Mouse (Mus musculus) 416B (cell line): ENCODE data around the gene Slc9a4.
"Not testable (repeated sequence)": the region's sequence is repeated elsewhere in the genome, so short reads cannot be mapped to it uniquely, and the experiment has no call there.

ENCODE experiments used
- DNase-seq: peaks from one replicate; pipeline ENCODE4 v3.0.0; 2011; ENCODE audit warnings: low read depth

Slc9a4 gene

DNA sequence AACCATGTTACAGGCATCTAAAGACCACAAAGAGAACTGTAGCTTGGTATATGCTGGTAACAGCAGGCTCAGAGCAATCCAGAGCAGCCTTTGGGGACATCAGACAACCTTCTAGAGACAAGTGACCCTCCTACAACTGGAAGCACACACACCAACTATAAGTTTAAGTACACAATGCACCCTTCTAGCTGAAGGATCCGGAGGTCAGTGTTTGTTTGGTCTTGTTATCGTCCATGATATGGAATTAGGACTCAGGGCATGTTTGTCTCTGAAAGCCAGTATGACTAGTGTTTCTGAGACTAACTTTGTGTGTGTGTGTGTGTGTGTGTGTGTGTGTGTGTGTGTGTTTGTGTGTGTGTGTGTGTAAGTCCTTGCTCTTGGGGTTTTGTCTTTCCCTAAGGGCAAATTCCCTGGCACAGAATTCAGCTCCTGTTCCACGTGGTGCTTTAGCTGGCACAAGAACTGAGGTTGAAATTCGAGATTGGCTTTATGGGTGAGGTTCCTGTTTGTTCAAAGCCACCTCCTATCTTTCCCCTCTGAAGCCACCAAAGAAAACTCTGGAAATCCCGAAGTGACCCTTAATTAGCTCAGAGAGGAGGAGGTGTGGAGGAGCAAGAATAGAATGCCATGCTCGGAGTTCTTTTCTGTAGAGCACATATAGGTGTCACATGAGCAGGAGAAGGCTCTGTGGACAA is 71.1 kb downstream of the Slc9a4 start:
- DNase-seq, result no peak

DNA sequence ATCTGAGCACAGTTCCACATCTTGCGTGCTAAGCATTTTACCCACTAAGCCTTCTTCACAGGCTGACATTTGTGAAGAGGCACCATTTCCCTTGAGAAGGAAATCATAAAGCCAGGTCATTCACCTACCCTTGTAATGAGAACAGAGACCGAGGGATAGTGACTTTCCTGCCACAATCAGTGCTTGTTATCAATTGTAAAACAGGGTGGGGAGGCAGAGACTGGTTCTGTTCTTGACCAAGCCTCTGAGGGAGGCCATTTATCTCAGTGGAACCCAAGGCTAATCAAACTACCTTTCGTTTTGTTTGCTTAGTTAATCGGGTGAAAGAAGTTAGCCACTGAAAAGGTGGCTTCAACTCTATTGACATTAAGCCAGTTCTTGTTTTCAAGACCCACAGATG is 77.2 kb downstream of the Slc9a4 start:
- DNase-seq, result no peak

DNA sequence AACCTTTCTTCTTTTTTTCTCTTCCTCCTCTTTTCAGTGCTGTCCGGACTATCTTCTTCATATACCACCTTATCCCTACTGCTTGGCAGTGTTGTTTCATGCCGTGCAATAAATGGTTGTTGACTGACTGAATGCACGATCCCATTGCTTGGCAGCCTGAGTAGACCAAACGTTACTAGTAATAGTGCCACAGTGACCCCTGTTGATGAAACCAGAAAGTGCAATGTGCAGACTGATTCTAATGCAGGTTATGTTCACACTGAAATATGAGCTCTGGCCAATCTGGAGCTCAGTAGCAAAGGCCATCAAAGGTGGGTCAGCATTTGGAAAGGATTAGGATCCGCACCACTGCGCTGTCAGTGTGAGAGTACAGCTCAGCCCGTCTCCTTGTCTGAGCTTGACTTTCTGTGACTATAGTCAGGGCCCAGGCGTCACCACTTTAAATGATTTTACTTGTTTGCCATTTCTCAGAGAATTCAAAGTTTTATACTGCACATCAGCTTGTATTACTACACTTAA is 78.2 kb downstream of the Slc9a4 start:
- peak; percentile 74 for DNase-seq

DNA sequence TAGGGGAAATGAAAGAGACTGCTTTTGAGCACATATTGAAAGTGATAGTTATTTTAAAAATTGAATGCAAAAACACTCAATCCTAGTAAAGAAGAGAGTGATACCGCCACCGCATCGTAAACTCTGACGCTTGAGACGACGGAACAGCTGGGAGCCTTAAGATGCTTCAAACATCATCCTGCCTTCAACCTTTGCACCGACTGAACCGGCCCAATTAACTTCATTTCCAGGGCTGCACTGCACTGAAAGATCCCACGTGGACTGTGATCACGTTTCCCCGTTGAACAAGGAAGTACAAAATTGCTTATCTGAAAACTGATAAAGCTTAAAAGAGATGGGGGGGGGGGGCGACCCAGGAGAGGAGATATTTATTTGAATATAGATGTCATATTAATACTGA is 79.1 kb downstream of the Slc9a4 start:
- no peak for DNase-seq

DNA sequence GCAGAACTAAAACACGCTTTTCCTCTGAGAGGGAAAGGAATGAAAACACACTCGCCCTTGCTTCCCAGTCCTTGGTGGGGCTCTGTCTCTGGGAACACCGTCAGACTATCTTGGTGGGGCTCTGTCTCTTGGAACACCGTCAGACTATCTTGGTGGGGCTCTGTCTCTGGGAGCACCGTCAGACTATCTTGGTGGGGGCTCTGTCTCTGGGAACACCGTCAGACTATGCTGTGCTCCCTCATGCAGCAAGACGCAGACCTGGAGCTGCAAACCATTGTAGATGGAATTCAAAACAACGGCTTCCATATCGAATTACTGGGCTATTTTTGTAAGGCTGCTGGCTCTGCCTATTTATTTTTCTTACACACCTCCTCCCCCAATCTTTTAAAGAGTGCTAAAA is 79.6 kb downstream of the Slc9a4 start:
- DNase-seq, result no peak

DNA sequence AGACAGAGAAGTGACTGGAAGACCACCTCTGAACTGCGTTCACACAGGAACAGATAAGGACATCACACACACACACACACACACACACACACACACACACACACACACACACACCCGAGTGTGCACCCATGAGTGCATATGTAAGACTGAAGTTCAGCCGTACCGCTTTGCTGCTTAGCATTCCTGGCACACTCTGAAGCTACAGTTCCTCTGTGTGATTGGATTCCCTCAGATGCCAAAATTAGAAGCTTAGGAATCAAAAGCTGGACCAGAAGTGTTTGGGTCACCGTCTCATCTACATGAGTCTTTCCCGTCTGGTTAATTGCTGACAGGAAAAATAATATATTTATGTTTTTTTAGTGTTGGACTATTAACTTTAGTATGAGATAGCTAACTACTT is 81.0 kb downstream of the Slc9a4 start:
- DNase-seq, result no peak

DNA sequence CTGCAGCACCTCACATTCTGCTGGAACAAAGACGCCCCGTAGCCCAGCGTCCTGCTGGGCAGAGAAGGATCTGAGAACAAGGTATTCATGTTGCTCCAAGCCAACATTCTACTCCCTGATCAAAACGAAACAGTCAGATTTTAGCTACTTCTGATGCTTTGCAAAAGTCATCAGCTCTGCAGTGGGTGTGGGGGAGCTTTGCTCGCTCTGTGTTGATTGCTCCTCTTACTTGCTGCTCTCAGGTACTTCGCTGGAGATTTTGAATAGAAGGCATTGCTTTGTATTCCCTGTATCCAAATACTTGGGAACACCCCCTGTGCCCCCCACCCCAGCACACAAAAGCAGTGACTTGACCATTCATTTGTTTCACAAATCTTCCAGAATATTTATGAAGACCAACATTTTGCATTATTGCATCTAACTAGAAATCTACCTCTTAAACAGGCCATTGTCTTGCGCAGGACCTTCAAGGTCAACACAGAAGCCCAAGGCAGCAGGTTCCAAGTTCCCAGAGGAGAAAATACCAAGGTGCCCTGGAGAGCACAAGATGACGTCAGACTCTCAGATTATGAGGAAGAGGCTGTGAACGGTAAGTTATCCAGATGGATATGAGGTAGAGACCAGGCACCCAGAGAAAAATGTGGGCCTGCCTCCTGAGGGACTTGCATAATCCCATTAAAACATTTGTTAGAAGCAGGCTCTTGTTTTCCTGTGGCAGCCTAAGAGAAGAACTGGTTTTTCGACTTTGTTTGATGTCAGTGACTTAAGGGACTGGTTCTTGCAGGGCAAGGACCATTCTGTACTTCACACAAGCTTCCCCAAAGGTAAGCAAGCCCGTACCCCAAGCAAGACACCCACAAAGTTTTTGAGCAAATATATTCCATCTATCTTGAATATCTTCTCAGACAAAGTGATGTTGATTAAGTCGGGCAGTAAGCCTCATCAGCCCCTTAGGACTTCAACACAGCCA is 85.8 kb downstream of the Slc9a4 start:
- DNase-seq, result no peak

DNA sequence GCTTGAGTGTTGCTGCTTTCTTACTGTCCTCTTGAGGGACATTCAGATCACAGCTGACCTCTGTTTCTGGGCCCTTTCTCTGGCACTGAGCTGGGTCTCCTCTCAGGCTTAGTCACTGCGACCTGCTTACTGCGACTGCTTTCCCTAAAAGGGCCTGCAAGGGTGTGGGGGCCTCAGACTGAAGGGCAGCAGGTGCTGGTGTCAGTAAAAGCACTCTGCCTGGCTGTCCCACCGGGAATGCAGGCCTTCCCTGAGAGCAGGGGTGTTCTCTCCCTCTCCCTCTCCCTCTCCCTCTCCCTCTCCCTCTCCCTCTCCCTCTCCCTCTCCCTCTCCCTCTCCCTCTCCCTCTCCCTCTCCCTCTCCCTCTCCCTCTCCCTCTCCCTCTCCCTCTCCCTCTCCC is 87.6 kb downstream of the Slc9a4 start:
- not testable (repeated sequence) for DNase-seq

DNA sequence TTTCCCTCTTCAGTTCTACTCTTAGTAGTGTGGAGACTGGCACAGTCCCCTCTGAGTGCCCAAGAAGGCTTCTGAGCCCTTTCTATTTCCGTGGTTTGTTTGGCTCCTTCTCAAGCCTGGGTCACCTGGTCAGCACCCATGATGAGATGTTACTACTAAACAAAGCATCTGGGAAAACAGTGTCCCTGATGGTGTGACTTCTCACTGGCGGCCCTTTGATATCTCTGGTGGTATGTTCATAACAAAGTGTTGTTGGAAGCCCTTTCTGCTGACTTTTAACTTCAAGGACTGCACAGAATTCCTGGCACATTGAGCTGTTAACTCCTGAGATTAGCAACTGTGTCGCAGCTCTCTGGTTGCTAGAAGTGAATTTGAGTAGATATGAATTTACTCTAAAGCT is 90.1 kb downstream of the Slc9a4 start:
- DNase-seq, result no peak

DNA sequence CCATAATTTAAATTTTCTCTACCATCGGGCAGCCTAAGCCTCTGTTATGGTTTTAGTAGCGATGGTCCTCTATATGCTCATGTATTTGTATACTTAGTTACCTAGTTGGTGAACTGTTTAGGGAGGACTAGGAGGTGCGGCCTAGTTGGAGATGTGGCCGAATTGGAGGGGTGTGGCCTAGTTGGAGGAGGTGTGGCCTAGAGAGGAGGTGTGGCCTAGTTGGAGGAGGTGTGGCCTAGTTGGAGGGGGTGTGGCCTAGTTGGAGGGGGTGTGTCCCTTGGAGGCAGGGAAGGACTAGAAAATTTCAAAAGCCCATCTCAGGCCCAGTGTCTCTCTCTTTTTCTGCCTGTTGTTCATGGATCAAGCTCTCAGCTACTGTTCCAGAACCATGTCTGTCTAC is 91.6 kb downstream of the Slc9a4 start:
- DNase-seq, result no peak

DNA sequence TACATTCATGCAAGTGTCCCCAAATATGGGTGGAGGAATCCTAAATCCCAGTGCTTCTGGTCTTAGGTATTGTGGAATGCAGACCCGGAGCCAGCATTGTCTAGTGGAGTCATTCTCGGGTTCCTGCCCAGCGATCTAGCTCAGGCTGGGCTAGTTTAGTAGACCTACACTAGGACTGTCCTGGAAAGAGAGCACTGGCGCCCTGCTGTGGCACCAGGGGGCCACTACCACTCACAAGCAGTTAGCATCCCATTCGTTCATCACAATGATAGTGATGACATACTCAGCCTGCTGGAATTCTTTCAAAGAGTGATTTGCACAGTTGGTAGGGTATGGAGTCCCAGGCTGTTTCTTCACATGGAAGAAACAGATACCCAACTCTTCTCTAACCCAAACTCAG is 97.4 kb downstream of the Slc9a4 start:
- DNase-seq, result no peak
